Mouse (Mus musculus): ENCODE results near the gene Gtpbp3.

Gene Gtpbp3

GRCm38 (mm10) chr8:71487691-71488445 lies at the start of gene Gtpbp3:
Gene Gtpbp3 (plus strand): TSS chr8:71488103.
- peak; percentile 77 for DNase-seq (ENCODE audit: low read depth, low spot score)

- peak; percentile 65 for DNase-seq (ENCODE audit: low read depth, low spot score)
Measured at GRCm38 (mm10) chr8:71441404-71441803, 46.5 kb upstream of the Gtpbp3 start.

GRCm38 (mm10) chr8:71445096-71445495 lies 42.8 kb upstream of the Gtpbp3 start:
- DNase-seq (ENCODE audit: low read depth, low spot score), result no peak

GRCm38 (mm10) chr8:71451337-71451736 lies 36.6 kb upstream of the Gtpbp3 start:
- no peak for DNase-seq (ENCODE audit: low read depth, low spot score)

GRCm38 (mm10) chr8:71451777-71452176 lies 36.1 kb upstream of the Gtpbp3 start:
- DNase-seq (ENCODE audit: low read depth, low spot score), result no peak

GRCm38 (mm10) chr8:71452669-71453068 lies 35.2 kb upstream of the Gtpbp3 start:
- DNase-seq (ENCODE audit: low read depth, low spot score), result no peak

GRCm38 (mm10) chr8:71454668-71455067 lies 33.2 kb upstream of the Gtpbp3 start:
- DNase-seq (ENCODE audit: low read depth, low spot score), result peak; percentile 64

GRCm38 (mm10) chr8:71456906-71457305 lies 31.0 kb upstream of the Gtpbp3 start:
- no peak for DNase-seq (ENCODE audit: low read depth, low spot score)

GRCm38 (mm10) chr8:71457659-71458270 lies 30.1 kb upstream of the Gtpbp3 start:
- DNase-seq (ENCODE audit: low read depth, low spot score), result peak; percentile 70

- no peak for DNase-seq (ENCODE audit: low read depth, low spot score)
Measured at GRCm38 (mm10) chr8:71460716-71461115, 27.2 kb upstream of the Gtpbp3 start.

- no peak for DNase-seq (ENCODE audit: low read depth, low spot score)
Measured at GRCm38 (mm10) chr8:71461152-71461840, 26.6 kb upstream of the Gtpbp3 start.

- DNase-seq (ENCODE audit: low read depth, low spot score), result no peak
Measured at GRCm38 (mm10) chr8:71462191-71462590, 25.7 kb upstream of the Gtpbp3 start.

- no peak for DNase-seq (ENCODE audit: low read depth, low spot score)
Measured at GRCm38 (mm10) chr8:71462786-71463185, 25.1 kb upstream of the Gtpbp3 start.

GRCm38 (mm10) chr8:71463188-71464033 lies 24.5 kb upstream of the Gtpbp3 start, which contains the start of gene Abhd8:
Gene Abhd8 (minus strand): TSS chr8:71463655.
- peak; percentile 96 for DNase-seq (ENCODE audit: low read depth, low spot score)

- peak; percentile 100 for DNase-seq (ENCODE audit: low read depth, low spot score)
Measured at GRCm38 (mm10) chr8:71464513-71465500, 23.1 kb upstream of the Gtpbp3 start, which contains the start of gene Mrpl34. Gene Mrpl34 (plus strand): TSS chr8:71464959.

GRCm38 (mm10) chr8:71465733-71466132 lies 22.2 kb upstream of the Gtpbp3 start:
- DNase-seq (ENCODE audit: low read depth, low spot score), result no peak

GRCm38 (mm10) chr8:71466198-71466597 lies 21.7 kb upstream of the Gtpbp3 start:
- DNase-seq (ENCODE audit: low read depth, low spot score), result no peak

- DNase-seq (ENCODE audit: low read depth, low spot score), result no peak
Measured at GRCm38 (mm10) chr8:71467201-71467600, 20.7 kb upstream of the Gtpbp3 start.

GRCm38 (mm10) chr8:71468001-71468400 lies 19.9 kb upstream of the Gtpbp3 start:
- DNase-seq (ENCODE audit: low read depth, low spot score), result no peak

GRCm38 (mm10) chr8:71468916-71469315 lies 19.0 kb upstream of the Gtpbp3 start, which contains the start of gene Dda1:
Gene Dda1 (plus strand): TSS chr8:71469199.
- peak; percentile 99 for DNase-seq (ENCODE audit: low read depth, low spot score)
